Mouse (Mus musculus): ENCODE measurements around the gene Zfp791.

DNA sequence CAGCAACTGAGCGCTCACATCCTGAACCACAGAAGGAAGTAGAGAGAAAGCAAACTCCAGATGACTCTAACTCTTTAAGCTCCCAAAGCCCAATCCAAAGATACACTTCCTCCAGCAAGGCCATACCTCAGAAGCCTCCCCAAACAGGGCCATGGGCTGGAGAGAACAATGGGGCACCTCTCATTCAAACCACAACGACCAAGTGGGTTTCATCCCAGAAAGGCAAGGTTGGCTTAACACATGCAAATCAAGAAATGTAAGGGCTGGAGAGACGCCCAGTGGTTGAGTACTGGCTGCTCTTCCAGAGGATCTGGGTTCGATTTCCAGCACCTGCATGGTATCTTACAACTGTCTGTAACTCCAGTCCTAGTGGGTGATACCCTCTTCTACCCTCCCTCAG lies 7.4 kb downstream of the Zfp791 start:
- TF ChIP-seq TAL1 (conservative IDR thresholded peaks at IDR 0.05; ENCODE audit: low read depth, low read length): no peak
- no peak for TF ChIP-seq CTCF (IDR thresholded peaks at IDR 0.05; ENCODE audit: low read depth, low read length)
- no peak for TF ChIP-seq GATA1 (IDR thresholded peaks at IDR 0.05; ENCODE audit: borderline replicate concordance, low read length)
- no peak for TF ChIP-seq POLR2AphosphoS5 (IDR thresholded peaks at IDR 0.05; ENCODE audit: insufficient replicate concordance, low read depth, low read length)

Data from G1E (cell line).